Mouse (Mus musculus) neural tube, embryonic 12.5 days (tissue): Measurements from ENCODE around the gene Hcar2. TPM values are rescaled to one million over a fixed set of nuclear protein-coding genes. Genes with fewer than 3 reads are reported as not detected.

ENCODE experiments used
- ATAC-seq: fragments of 200-750 bp; cut with Nextera tagmentation; 2 replicates; pipeline ENCODE4 v1.8.0; 2017; ENCODE audit warnings: low read depth, mild to moderate bottlenecking, moderate TSS enrichment, moderate library complexity; ENCODE audit not compliant: low FRiP score
- H3K27ac ChIP-seq: fragments of 300-500 bp; sonication (generic); 2 replicates; pipeline ENCODE4 v1.5.1; 2016
- H3K27me3 ChIP-seq: fragments of 300-500 bp; sonication (generic); replicated peaks from 2 replicates; pipeline ENCODE4 v1.6.1; 2016; ENCODE audit warnings: mild to moderate bottlenecking
- H3K36me3 ChIP-seq: fragments of 300-500 bp; sonication (generic); 2 replicates; pipeline ENCODE4 v1.6.1; 2016; ENCODE audit warnings: mild to moderate bottlenecking
- H3K4me1 ChIP-seq: fragments of 300-500 bp; sonication (generic); 2 replicates; pipeline ENCODE4 v1.6.1; 2016
- H3K4me2 ChIP-seq: fragments of 300-500 bp; sonication (generic); replicated peaks from 2 replicates; pipeline ENCODE4 v1.6.1; 2016; ENCODE audit warnings: mild to moderate bottlenecking
- H3K4me3 ChIP-seq: fragments of 300-500 bp; sonication (generic); 2 replicates; pipeline ENCODE4 v1.5.1; 2016
- H3K9ac ChIP-seq: fragments of 300-500 bp; sonication (generic); 2 replicates; pipeline ENCODE4 v1.6.1; 2016; ENCODE audit warnings: mild to moderate bottlenecking
- H3K9me3 ChIP-seq: fragments of 300-500 bp; sonication (generic); 2 replicates; pipeline ENCODE4 v1.6.1; 2016; ENCODE audit warnings: mild to moderate bottlenecking
- WGBS: fragments of 180-500 bp; shearing (Covaris S2); methylation state at CpG from one replicate; pipeline ENCODE4 v1.1.7; 2016; 5-methylcytosine and 5-hydroxymethylcytosine counted together
- polyA plus RNA-seq: library from polyadenylated mRNA; unstranded; fragments of >200 nt; fragmentation: Nextera tagmentation; extraction: Ambion mirVana; gene quantifications from 2 replicates; pipeline ENCODE4 v1.2.1, GENCODE M21; 2016

Hcar2 gene
- polyA plus RNA-seq, 1 experiment from 2014 or later: not detected

DNA sequence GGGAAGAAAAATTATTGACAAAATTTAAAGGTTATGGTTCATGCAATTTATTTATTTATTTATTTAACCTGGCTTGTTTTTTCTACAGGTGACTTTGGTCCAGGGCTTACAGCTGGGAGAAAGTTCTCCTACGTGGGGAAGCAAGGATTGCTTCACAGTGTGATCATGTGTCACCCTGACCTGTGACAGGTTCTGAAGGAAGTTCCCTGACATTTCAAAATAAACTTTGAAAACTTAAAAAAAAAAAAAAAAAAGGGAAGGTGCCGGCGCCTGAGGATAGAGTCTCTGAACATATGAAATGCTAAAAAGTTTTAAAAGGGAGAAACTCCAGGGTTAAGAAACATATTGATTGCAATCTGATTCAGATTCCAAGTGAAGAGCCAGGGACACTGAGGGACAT lies 21.1 kb upstream of the Hcar2 start:
- Histone ChIP-seq H3K27me3 (no peaks in the 10 kb centered on the region), H3K9me3 (no peaks in the 10 kb centered on the region), H3K9ac (no peak overlapping the region), H3K36me3 (no peaks in the 10 kb centered on the region), H3K4me2 (no peak overlapping the region), H3K27ac (no peak overlapping the region), H3K4me1 (no peaks in the 10 kb centered on the region), H3K4me3 (no peak overlapping the region)
- WGBS: 88% methylated on average over 3 of the region's 3 CpGs
- no peak for ATAC-seq

GRCm38 (mm10) chr5:123884332-123884731 lies 19.0 kb upstream of the Hcar2 start:
- H3K4me1 ChIP-seq: no peaks in the 10 kb centered on the region
- H3K27ac ChIP-seq: no peak overlapping the region
- no peaks in the 10 kb centered on the region for H3K9me3 ChIP-seq
- no peak overlapping the region for H3K4me3 ChIP-seq
- 85% methylated on average over 10 of the region's 10 CpGs for WGBS
- no peak for ATAC-seq
- H3K9ac ChIP-seq: no peak overlapping the region
- no peaks in the 10 kb centered on the region for H3K36me3 ChIP-seq
- no peak overlapping the region for H3K4me2 ChIP-seq
- H3K27me3 ChIP-seq: no peaks in the 10 kb centered on the region

DNA sequence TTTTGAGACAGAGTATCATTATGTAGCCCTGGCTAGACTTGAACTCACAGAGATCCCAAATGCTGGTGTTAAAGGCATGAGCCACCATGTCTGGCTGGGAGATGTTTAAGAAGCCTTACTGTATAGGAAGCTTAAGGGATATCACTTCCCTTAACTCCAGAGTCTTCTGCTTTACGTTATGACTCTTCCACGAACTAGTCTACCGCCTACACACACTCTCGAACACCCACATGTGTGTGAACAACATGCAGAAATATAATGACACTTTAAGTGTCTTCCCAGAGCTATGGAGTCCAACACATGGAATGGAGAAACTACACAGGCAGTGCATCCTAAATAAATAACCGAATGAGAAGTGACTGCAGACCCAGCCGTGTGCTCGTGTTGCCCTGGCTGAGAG lies 18.6 kb upstream of the Hcar2 start:
- Histone ChIP-seq H3K4me3 (no peak overlapping the region), H3K9ac (no peak overlapping the region), H3K36me3 (no peaks in the 10 kb centered on the region), H3K27me3 (no peaks in the 10 kb centered on the region), H3K27ac (no peak overlapping the region), H3K9me3 (no peaks in the 10 kb centered on the region), H3K4me1 (no peaks in the 10 kb centered on the region), H3K4me2 (no peak overlapping the region)
- no peak for ATAC-seq
- 89% methylated on average over 7 of the region's 7 CpGs for WGBS

GRCm38 (mm10) chr5:123880778-123881177 lies 15.5 kb upstream of the Hcar2 start:
- Histone ChIP-seq H3K4me1 (no peaks in the 10 kb centered on the region), H3K4me3 (no peak overlapping the region), H3K27ac (no peak overlapping the region), H3K4me2 (no peak overlapping the region), H3K9ac (no peak overlapping the region), H3K36me3 (no peaks in the 10 kb centered on the region), H3K27me3 (no peaks in the 10 kb centered on the region), H3K9me3 (no peaks in the 10 kb centered on the region)
- 77% methylated on average over 14 of the region's 14 CpGs for WGBS
- ATAC-seq: no peak

GRCm38 (mm10) chr5:123879928-123880327 lies 14.6 kb upstream of the Hcar2 start, which contains the start of gene Hcar1:
Gene Hcar1, minus strand, starts transcription at chr5:123880020.
- Histone ChIP-seq H3K9ac (no peak within 1 kb of the TSS), H3K4me2 (no peak within 1 kb of the TSS), H3K4me3 (no peak within 1 kb of the TSS), H3K9me3 (no peaks in the 10 kb centered on the region), H3K4me1 (no peaks in the 10 kb centered on the region), H3K36me3 (no peaks in the 10 kb centered on the region), H3K27me3 (no peaks in the 10 kb centered on the region), H3K27ac (no peak within 1 kb of the TSS)
- no peak for ATAC-seq
- 77% methylated on average over 12 of the region's 12 CpGs for WGBS

DNA sequence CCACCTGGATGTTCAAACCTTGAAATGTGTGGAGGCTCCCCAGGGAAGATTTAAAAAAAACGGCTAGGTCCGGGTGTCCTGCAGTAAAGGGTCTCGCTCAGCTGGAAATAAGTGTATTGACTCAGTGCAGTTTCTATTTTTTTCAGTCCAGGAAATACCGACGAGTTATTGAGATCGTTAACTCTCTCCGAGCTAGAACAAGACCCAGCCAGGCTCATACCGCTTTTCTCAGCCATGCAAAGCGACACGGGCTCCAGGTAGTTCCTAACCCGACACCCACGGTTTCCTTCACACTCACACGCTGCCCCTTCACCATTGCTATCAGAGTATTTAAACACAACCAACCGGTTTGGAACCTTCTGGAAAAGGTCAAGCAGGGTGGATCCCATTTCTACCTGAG lies 12.8 kb upstream of the Hcar2 start:
- no peak for ATAC-seq
- no peaks in the 10 kb centered on the region for H3K9me3 ChIP-seq
- no peaks in the 10 kb centered on the region for H3K27me3 ChIP-seq
- H3K4me3 ChIP-seq: no peak overlapping the region
- no peak overlapping the region for H3K4me2 ChIP-seq
- 70% methylated on average over 14 of the region's 14 CpGs for WGBS
- H3K4me1 ChIP-seq: no peaks in the 10 kb centered on the region
- no peaks in the 10 kb centered on the region for H3K36me3 ChIP-seq
- no peak overlapping the region for H3K9ac ChIP-seq
- no peak overlapping the region for H3K27ac ChIP-seq

DNA sequence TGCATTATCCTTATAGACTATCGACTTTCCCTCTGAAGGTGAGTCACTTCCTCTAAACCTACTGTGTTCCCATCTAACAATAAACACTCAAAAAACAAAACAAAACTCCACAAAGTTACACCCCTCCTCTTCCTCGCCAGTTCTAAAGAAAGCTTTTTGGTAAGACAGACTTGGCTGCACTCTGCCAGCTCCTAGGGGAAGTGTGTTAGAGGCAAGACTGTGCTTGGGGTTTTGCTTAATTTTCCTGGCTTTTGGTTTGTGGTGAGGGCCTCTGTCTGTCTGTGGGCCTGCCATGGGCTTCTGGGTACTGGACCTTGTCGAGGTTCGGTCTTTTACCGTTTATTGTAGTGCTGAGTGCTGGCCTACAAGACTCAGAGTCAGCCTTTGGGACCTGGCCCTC lies 8.9 kb upstream of the Hcar2 start:
- H3K9me3 ChIP-seq: no peaks in the 10 kb centered on the region
- WGBS: 93% methylated on average over 5 of the region's 5 CpGs
- no peak overlapping the region for H3K4me3 ChIP-seq
- no peak overlapping the region for H3K27ac ChIP-seq
- no peaks in the 10 kb centered on the region for H3K36me3 ChIP-seq
- no peak for ATAC-seq
- H3K4me2 ChIP-seq: no peak overlapping the region
- H3K4me1 ChIP-seq: no peaks in the 10 kb centered on the region
- H3K27me3 ChIP-seq: no peaks in the 10 kb centered on the region
- H3K9ac ChIP-seq: no peak overlapping the region

DNA sequence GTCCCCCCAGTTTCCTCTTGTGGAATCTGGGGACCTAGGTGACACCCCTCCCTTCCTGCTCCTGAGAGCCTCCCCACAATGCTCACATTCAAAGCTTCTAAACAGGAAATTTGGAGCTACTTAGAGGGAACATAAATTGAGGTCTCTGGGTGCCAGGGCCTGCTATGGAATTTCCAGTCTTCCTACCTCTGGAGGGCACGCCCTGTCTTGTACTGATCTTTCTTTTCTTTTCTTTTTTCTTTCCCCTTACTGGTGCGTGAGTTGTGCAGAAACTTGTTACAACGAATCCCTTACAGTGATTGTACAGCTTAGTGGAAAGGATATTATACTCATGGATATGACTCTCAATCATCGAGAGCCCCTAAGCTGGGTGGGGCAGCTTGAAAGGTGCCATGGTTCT lies 4.3 kb upstream of the Hcar2 start:
- Histone ChIP-seq H3K4me1 (no peaks in the 10 kb centered on the region), H3K4me3 (no peak overlapping the region), H3K4me2 (no peak overlapping the region), H3K9me3 (no peaks in the 10 kb centered on the region), H3K27ac (no peak overlapping the region), H3K36me3 (no peaks in the 10 kb centered on the region), H3K9ac (no peak overlapping the region), H3K27me3 (no peaks in the 10 kb centered on the region)
- 95% methylated on average over 4 of the region's 4 CpGs for WGBS
- no peak for ATAC-seq

DNA sequence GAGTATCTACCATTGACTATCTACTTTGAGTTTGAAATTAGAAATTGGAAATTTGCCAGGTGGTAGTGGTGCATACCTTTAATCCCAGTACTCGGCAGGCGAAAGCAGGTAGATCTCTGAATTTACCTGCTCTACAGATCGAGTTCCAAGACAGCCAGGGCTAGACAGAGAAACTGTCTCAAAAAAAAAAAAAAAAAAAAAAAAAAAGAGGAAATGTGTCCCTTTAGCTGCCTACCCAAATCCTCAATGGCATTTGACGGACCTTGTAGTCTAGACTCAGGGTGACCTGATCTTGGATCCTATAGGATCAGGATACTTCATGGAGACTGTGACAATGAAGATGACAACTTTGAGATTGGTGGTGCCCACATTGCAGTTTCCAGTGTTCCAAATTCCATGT lies 1.2 kb upstream of the Hcar2 start:
- H3K4me1 ChIP-seq: no peaks in the 10 kb centered on the region
- H3K27me3 ChIP-seq: no peaks in the 10 kb centered on the region
- no peak overlapping the region for H3K4me2 ChIP-seq
- WGBS: 94% methylated on average over 4 of the region's 4 CpGs
- no peak for ATAC-seq
- no peak overlapping the region for H3K9ac ChIP-seq
- no peak overlapping the region for H3K4me3 ChIP-seq
- no peak overlapping the region for H3K27ac ChIP-seq
- H3K36me3 ChIP-seq: no peaks in the 10 kb centered on the region
- H3K9me3 ChIP-seq: no peaks in the 10 kb centered on the region

GRCm38 (mm10) chr5:123863934-123864333 lies 1.4 kb downstream of the Hcar2 start:
- WGBS: 94% methylated on average over 14 of the region's 14 CpGs
- Histone ChIP-seq H3K27ac (no peak overlapping the region), H3K4me2 (no peak overlapping the region), H3K4me1 (no peaks in the 10 kb centered on the region), H3K4me3 (no peak overlapping the region), H3K27me3 (no peaks in the 10 kb centered on the region), H3K9ac (no peak overlapping the region), H3K36me3 (no peaks in the 10 kb centered on the region), H3K9me3 (no peaks in the 10 kb centered on the region)
- ATAC-seq: no peak

GRCm38 (mm10) chr5:123862374-123863350 lies 2.6 kb downstream of the Hcar2 start:
- no peak overlapping the region for H3K9ac ChIP-seq
- ATAC-seq: no peak
- H3K27ac ChIP-seq: no peak overlapping the region
- H3K4me2 ChIP-seq: no peak overlapping the region
- H3K4me3 ChIP-seq: no peak overlapping the region
- H3K27me3 ChIP-seq: no peaks in the 10 kb centered on the region
- H3K9me3 ChIP-seq: no peaks in the 10 kb centered on the region
- H3K36me3 ChIP-seq: no peaks in the 10 kb centered on the region
- H3K4me1 ChIP-seq: no peaks in the 10 kb centered on the region
- WGBS: 86% methylated on average over 15 of the region's 15 CpGs

GRCm38 (mm10) chr5:123858798-123859197 lies 6.5 kb downstream of the Hcar2 start:
- ATAC-seq: no peak
- Histone ChIP-seq H3K36me3 (no peaks in the 10 kb centered on the region), H3K9ac (no peak overlapping the region), H3K4me2 (no peak overlapping the region), H3K27me3 (no peaks in the 10 kb centered on the region), H3K9me3 (no peaks in the 10 kb centered on the region), H3K4me3 (no peak overlapping the region), H3K4me1 (no peaks in the 10 kb centered on the region), H3K27ac (no peak overlapping the region)
- 91% methylated on average over 11 of the region's 11 CpGs for WGBS

- H3K4me3 ChIP-seq: no peak overlapping the region
- H3K9ac ChIP-seq: no peak overlapping the region
- no peak overlapping the region for H3K4me2 ChIP-seq
- WGBS: 92% methylated on average over 9 of the region's 9 CpGs
- ATAC-seq: no peak
- H3K27ac ChIP-seq: no peak overlapping the region
- no peaks in the 10 kb centered on the region for H3K27me3 ChIP-seq
- no peaks in the 10 kb centered on the region for H3K36me3 ChIP-seq
- no peaks in the 10 kb centered on the region for H3K4me1 ChIP-seq
- H3K9me3 ChIP-seq: no peaks in the 10 kb centered on the region
Observed at GRCm38 (mm10) chr5:123854511-123854910, 10.8 kb downstream of the Hcar2 start.
